Mouse (Mus musculus): Measurements from ENCODE around the gene Rev1. TPM values are rescaled to one million over a fixed set of nuclear protein-coding genes. Genes with fewer than 3 reads are reported as not detected.

The Rev1 gene
- polyA plus RNA-seq, 1 experiment from 2014 or later: 34.5 TPM

GRCm38 (mm10) chr1:38128919-38129436, 623 bp downstream of the Rev1 start:
- Histone ChIP-seq H3K4me2 (peak overlapping the region; percentile 86), H3K9ac (peak overlapping the region; percentile 90), H3K27ac (peak overlapping the region; percentile 89), H3K9me3 (no peaks in the 10 kb centered on the region), H3K4me1 (peaks cover 16% of the 10 kb centered on the region), H3K4me3 (peak overlapping the region; percentile 82), H3K36me3 (no peaks in the 10 kb centered on the region), H3K27me3 (no peaks in the 10 kb centered on the region)
- under 1% methylated on average over 65 of the region's 68 CpGs for WGBS
- peak; percentile 22; the same call in 1 of the 2 replicates for ATAC-seq (ENCODE audit: insufficient number of reproducible peaks, insufficient read depth, low FRiP score, low TSS enrichment, low read depth)

- H3K4me1 ChIP-seq: peaks cover 18% of the 10 kb centered on the region
- no peaks in the 10 kb centered on the region for H3K27me3 ChIP-seq
- no peak for ATAC-seq (ENCODE audit: insufficient number of reproducible peaks, insufficient read depth, low FRiP score, low TSS enrichment, low read depth)
- H3K4me2 ChIP-seq: no peak overlapping the region
- no peaks in the 10 kb centered on the region for H3K36me3 ChIP-seq
- no peak overlapping the region for H3K9ac ChIP-seq
- no peaks in the 10 kb centered on the region for H3K9me3 ChIP-seq
- no peak overlapping the region for H3K4me3 ChIP-seq
- no peak overlapping the region for H3K27ac ChIP-seq
These were observed 2.6 kb downstream of the Rev1 start for GRCm38 (mm10) chr1:38127036-38127435.

GRCm38 (mm10) chr1:38126426-38126825, 3.2 kb downstream of the Rev1 start:
- Histone ChIP-seq H3K4me1 (peaks cover 21% of the 10 kb centered on the region), H3K27ac (no peak overlapping the region), H3K27me3 (no peaks in the 10 kb centered on the region), H3K9me3 (no peaks in the 10 kb centered on the region), H3K4me2 (no peak overlapping the region), H3K9ac (no peak overlapping the region), H3K36me3 (no peaks in the 10 kb centered on the region), H3K4me3 (no peak overlapping the region)
- ATAC-seq (ENCODE audit: insufficient number of reproducible peaks, insufficient read depth, low FRiP score, low TSS enrichment, low read depth): no peak
- 76% methylated on average over 3 of the region's 3 CpGs for WGBS

GRCm38 (mm10) chr1:38124261-38124660, 5.3 kb downstream of the Rev1 start:
- H3K9me3 ChIP-seq: no peaks in the 10 kb centered on the region
- H3K27me3 ChIP-seq: no peaks in the 10 kb centered on the region
- no peak overlapping the region for H3K4me3 ChIP-seq
- no peaks in the 10 kb centered on the region for H3K36me3 ChIP-seq
- no peak for ATAC-seq (ENCODE audit: insufficient number of reproducible peaks, insufficient read depth, low FRiP score, low TSS enrichment, low read depth)
- H3K9ac ChIP-seq: no peak overlapping the region
- no peak overlapping the region for H3K4me2 ChIP-seq
- H3K4me1 ChIP-seq: peaks cover 18% of the 10 kb centered on the region
- H3K27ac ChIP-seq: no peak overlapping the region

GRCm38 (mm10) chr1:38120877-38121276, 8.7 kb downstream of the Rev1 start:
- no peak for ATAC-seq (ENCODE audit: insufficient number of reproducible peaks, insufficient read depth, low FRiP score, low TSS enrichment, low read depth)
- WGBS: 68% methylated on average over 5 of the region's 5 CpGs
- H3K36me3 ChIP-seq: no peaks in the 10 kb centered on the region
- no peak overlapping the region for H3K4me2 ChIP-seq
- no peak overlapping the region for H3K9ac ChIP-seq
- H3K4me1 ChIP-seq: 0 out of 2 replicates have a peak, but pooled peaks cover 5% of the 10 kb centered on the region
- H3K27me3 ChIP-seq: no peaks in the 10 kb centered on the region
- H3K4me3 ChIP-seq: no peak overlapping the region
- H3K27ac ChIP-seq: no peak overlapping the region
- H3K9me3 ChIP-seq: no peaks in the 10 kb centered on the region

GRCm38 (mm10) chr1:38118624-38119023, 11.0 kb downstream of the Rev1 start:
- 84% methylated on average over 2 of the region's 2 CpGs for WGBS
- Histone ChIP-seq H3K27ac (no peak overlapping the region), H3K27me3 (no peaks in the 10 kb centered on the region), H3K4me1 (0 out of 2 replicates have a peak, but pooled peaks cover 5% of the 10 kb centered on the region), H3K9ac (no peak overlapping the region), H3K36me3 (no peaks in the 10 kb centered on the region), H3K9me3 (no peaks in the 10 kb centered on the region), H3K4me2 (no peak overlapping the region), H3K4me3 (no peak overlapping the region)
- no peak for ATAC-seq (ENCODE audit: insufficient number of reproducible peaks, insufficient read depth, low FRiP score, low TSS enrichment, low read depth)

GRCm38 (mm10) chr1:38109786-38110185, 19.8 kb downstream of the Rev1 start:
- ATAC-seq (ENCODE audit: insufficient number of reproducible peaks, insufficient read depth, low FRiP score, low TSS enrichment, low read depth): no peak
- no peaks in the 10 kb centered on the region for H3K27me3 ChIP-seq

GRCm38 (mm10) chr1:38103813-38104212, 25.8 kb downstream of the Rev1 start:
- 40% methylated on average over 3 of the region's 3 CpGs for WGBS
- Histone ChIP-seq H3K4me1 (no peaks in the 10 kb centered on the region), H3K4me3 (no peak overlapping the region), H3K9ac (no peak overlapping the region), H3K4me2 (no peak overlapping the region), H3K9me3 (no peaks in the 10 kb centered on the region), H3K27me3 (no peaks in the 10 kb centered on the region), H3K36me3 (peaks cover 36% of the 10 kb centered on the region), H3K27ac (no peak overlapping the region)
- ATAC-seq (ENCODE audit: insufficient number of reproducible peaks, insufficient read depth, low FRiP score, low TSS enrichment, low read depth): no peak

More at GRCm38 (mm10) chr1:38109786-38110185, 19.8 kb downstream of the Rev1 start:
- no peak overlapping the region for H3K4me3 ChIP-seq
- no peaks in the 10 kb centered on the region for H3K9me3 ChIP-seq
- peaks cover 14% of the 10 kb centered on the region for H3K36me3 ChIP-seq
- no peak overlapping the region for H3K9ac ChIP-seq
- 87% methylated on average over 7 of the region's 7 CpGs for WGBS
- no peak overlapping the region for H3K27ac ChIP-seq
- no peaks in the 10 kb centered on the region for H3K4me1 ChIP-seq
- no peak overlapping the region for H3K4me2 ChIP-seq

- Histone ChIP-seq H3K4me3 (no peak overlapping the region), H3K36me3 (peaks cover 41% of the 10 kb centered on the region), H3K27me3 (no peaks in the 10 kb centered on the region), H3K9me3 (no peaks in the 10 kb centered on the region), H3K27ac (no peak overlapping the region), H3K4me2 (no peak overlapping the region), H3K4me1 (no peaks in the 10 kb centered on the region), H3K9ac (no peak overlapping the region)
- no peak for ATAC-seq (ENCODE audit: insufficient number of reproducible peaks, insufficient read depth, low FRiP score, low TSS enrichment, low read depth)
- WGBS: 79% methylated on average over 1 of the region's 1 CpGs
These were observed 26.4 kb downstream of the Rev1 start for GRCm38 (mm10) chr1:38103214-38103613.

- ATAC-seq (ENCODE audit: insufficient number of reproducible peaks, insufficient read depth, low FRiP score, low TSS enrichment, low read depth): no peak
- WGBS: 66% methylated on average over 8 of the region's 8 CpGs
- H3K4me2 ChIP-seq: no peak overlapping the region
- no peak overlapping the region for H3K4me3 ChIP-seq
- no peaks in the 10 kb centered on the region for H3K4me1 ChIP-seq
- H3K27ac ChIP-seq: no peak overlapping the region
- H3K36me3 ChIP-seq: peaks cover 39% of the 10 kb centered on the region
- H3K27me3 ChIP-seq: no peaks in the 10 kb centered on the region
- H3K9me3 ChIP-seq: no peaks in the 10 kb centered on the region
- H3K9ac ChIP-seq: no peak overlapping the region
These were observed 48.3 kb downstream of the Rev1 start for GRCm38 (mm10) chr1:38081316-38081715.

GRCm38 (mm10) chr1:38071326-38071725, 58.3 kb downstream of the Rev1 start:
- no peaks in the 10 kb centered on the region for H3K9me3 ChIP-seq
- no peaks in the 10 kb centered on the region for H3K4me1 ChIP-seq
- H3K4me2 ChIP-seq: no peak overlapping the region
- no peak for ATAC-seq (ENCODE audit: insufficient number of reproducible peaks, insufficient read depth, low FRiP score, low TSS enrichment, low read depth)
- H3K36me3 ChIP-seq: peaks cover 55% of the 10 kb centered on the region
- H3K27ac ChIP-seq: no peak overlapping the region
- no peaks in the 10 kb centered on the region for H3K27me3 ChIP-seq
- 89% methylated on average over 8 of the region's 8 CpGs for WGBS
- no peak overlapping the region for H3K9ac ChIP-seq
- no peak overlapping the region for H3K4me3 ChIP-seq

- H3K36me3 ChIP-seq: peaks cover 62% of the 10 kb centered on the region
- WGBS: 94% methylated on average over 10 of the region's 10 CpGs
- H3K27ac ChIP-seq: no peak overlapping the region
- no peaks in the 10 kb centered on the region for H3K4me1 ChIP-seq
- H3K4me3 ChIP-seq: no peak overlapping the region
- H3K9me3 ChIP-seq: no peaks in the 10 kb centered on the region
- H3K4me2 ChIP-seq: no peak overlapping the region
- no peaks in the 10 kb centered on the region for H3K27me3 ChIP-seq
- no peak for ATAC-seq (ENCODE audit: insufficient number of reproducible peaks, insufficient read depth, low FRiP score, low TSS enrichment, low read depth)
- H3K9ac ChIP-seq: no peak overlapping the region
These were observed 62.3 kb downstream of the Rev1 start for GRCm38 (mm10) chr1:38067276-38067675.
